Mouse (Mus musculus) stomach, adult 2 months (tissue): ENCODE results near the gene Chil1. TPM values are rescaled to one million over a fixed set of nuclear protein-coding genes. Genes with fewer than 3 reads are reported as not detected.

Source experiments
- polyA plus RNA-seq: library from polyadenylated mRNA; depleted of rRNA; stranded (reverse); fragments of >200 nt; gene quantifications from 2 replicates; pipeline ENCODE4 v1.2.3, GENCODE M21; 2012; rRNA removed

Gene Chil1
- 0.87 and 2.3 TPM in 2 replicates for polyA plus RNA-seq

DNA sequence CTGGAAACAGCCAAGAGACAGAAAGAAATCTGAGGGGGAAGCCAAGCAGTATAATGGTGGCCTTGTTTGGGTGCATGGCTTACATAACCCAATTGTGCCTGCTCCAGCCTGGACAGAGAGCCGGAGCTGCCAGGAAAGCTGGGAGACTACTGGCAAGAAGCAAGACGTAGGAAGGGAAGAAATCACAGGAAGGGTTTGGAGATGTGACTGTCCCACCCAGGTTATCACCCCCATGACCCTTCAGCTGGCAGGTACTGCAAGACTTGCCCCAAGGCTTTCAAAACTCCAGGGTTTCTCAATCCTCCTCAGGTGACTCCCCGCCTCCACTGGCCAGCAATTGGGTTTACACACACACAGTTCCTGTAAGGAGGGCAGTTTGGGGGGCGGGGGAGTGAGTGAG lies at the start of gene Chil1:
TSS of gene Chil1 (plus strand) at position 152 of the 400 bp plus-strand sequence.

DNA sequence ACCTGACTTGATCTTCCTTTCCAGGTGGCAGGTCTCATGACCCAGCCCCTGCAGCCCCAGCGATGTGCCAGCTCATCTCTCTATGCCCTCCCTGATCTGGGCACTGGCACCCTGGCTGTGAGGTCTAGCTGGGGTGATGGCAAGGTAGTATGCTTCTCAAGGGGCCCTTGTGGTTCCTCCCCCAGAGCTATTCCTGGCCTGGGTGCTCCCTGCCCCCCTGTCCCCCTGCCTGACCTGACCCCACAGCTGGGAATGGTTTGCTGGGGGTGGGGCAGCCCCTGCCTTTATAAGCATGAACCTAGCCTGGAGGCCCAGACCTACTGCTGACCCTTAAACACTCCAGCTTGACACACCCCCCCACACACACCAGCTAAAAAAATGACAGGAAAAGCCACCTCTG lies 11.2 kb downstream of the Chil1 start, which contains the start of gene Mybph:
TSS of gene Mybph (plus strand) at position 323 of the 400 bp plus-strand sequence.

DNA sequence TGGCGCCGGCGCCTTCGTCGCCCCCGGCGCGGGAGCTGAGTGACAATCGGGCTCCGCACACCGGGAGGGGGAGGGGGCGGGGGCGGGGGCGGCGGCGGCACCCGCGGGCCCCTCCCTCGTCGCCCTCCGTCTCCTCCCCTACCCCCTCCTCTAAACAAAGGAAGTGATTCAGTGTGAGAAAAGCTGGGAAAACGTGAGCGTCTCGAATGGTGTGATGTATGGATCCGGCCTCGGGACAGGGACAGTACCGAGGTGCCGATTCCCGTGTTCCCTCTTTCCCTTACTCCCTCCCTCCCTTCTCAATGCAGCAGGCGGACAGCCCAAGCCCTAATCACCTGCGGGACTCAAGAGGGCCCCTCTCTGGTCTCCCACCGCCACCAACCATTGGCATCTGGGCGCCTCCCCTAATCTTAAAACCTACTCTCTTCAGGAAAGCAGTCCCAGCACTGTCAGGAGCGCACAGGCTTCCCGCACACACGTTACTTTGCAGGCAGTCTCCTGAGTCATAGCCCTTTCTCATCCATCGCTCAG lies 53.5 kb downstream of the Chil1 start, which contains the start of gene Adora1:
TSS of gene Adora1 (minus strand) at position 41 of the 531 bp plus-strand sequence.

Other genes with a start within 250 kb of the Chil1 start
- gene Fmod, start 144.9 kb upstream of the Chil1 start, polyA plus RNA-seq: 1.8 and 2.7 TPM in 2 replicates
- 54.6 and 60.1 TPM in 2 replicates for gene Btg2, start 103.1 kb upstream of the Chil1 start, polyA plus RNA-seq
- gene Chit1, start 70.9 kb upstream of the Chil1 start, polyA plus RNA-seq: 36.1 and 38.3 TPM in 2 replicates
- 1.3 and 2.8 TPM in 2 replicates for gene Mybph, start 11.3 kb downstream of the Chil1 start, polyA plus RNA-seq
- 10.2 and 10.5 TPM in 2 replicates for gene Adora1, start 53.3 kb downstream of the Chil1 start, polyA plus RNA-seq
- 0.51 and 1.1 TPM in 2 replicates for gene Myog, start 107.8 kb downstream of the Chil1 start, polyA plus RNA-seq
- 3.7 and 3.8 TPM in 2 replicates for gene Ppfia4, start 150.8 kb downstream of the Chil1 start, polyA plus RNA-seq
- 44.1 and 52.2 TPM in 2 replicates for gene Tmem183a, start 179.8 kb downstream of the Chil1 start, polyA plus RNA-seq
- gene 4933406M09Rik, start 203.8 kb downstream of the Chil1 start, polyA plus RNA-seq: not detected in 2 replicates
- 21.6 and 23.2 TPM in 2 replicates for gene Cyb5r1, start 223.4 kb downstream of the Chil1 start, polyA plus RNA-seq
- 78.1 and 112 TPM in 2 replicates for gene Adipor1, start 233.2 kb downstream of the Chil1 start, polyA plus RNA-seq